Mouse (Mus musculus): ENCODE data around the gene Tceanc. TPM values are rescaled to one million over a fixed set of nuclear protein-coding genes. Genes with fewer than 3 reads are reported as not detected.

Gene Tceanc
- 1 to 10 TPM; 1.9 to 4.3 TPM for total RNA-seq (2021)
- long read RNA-seq, experiment 1, full-length matches to known transcripts, result 8 of 8 reads
- long read RNA-seq, experiment 1, partial matches to known transcripts, result 0 of 8 reads
- long read RNA-seq, experiment 1, other reads (novel, unspliced or antisense), result 0 of 8 reads
- long read RNA-seq, experiment 2, full-length matches to known transcripts, result 4 of 4 reads
- long read RNA-seq, experiment 2, partial matches to known transcripts, result 0 of 4 reads
- long read RNA-seq, experiment 2, other reads (novel, unspliced or antisense), result 0 of 4 reads

DNA sequence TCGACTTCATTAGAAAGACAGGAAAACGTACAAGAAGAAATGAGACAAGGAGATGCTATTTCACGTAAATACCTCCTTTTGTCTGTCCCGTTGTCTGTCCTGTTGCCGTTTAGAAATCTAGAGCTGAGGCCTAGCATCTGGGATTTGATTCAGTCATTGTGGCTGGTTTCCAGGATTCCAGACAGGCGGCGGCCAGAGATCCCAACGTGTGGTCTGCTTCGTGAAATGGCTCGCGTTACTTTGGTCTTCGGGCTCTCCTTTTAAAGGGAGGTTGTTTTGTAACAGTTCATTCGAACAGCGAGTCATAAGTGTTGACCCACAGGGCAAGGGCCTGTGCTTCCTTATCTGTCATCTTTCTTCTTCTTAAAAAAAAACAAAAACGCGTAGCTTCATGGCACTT is at the start of gene Tceanc:
Gene Tceanc, minus strand, starts transcription at position 223 of the 400 bp plus-strand sequence.
- H3K27ac ChIP-seq, result peak within 1 kb of the TSS; percentile 6; the same call in 1 of the 2 replicates
- no peak within 1 kb of the TSS for H3K4me3 ChIP-seq
- no peak for TF ChIP-seq CTCF (IDR thresholded peaks at IDR 0.05)
- intact Hi-C loops (cut with DNase I), result loop anchor here (10.0 kb wide), 1 partner anchor 344 kb away; the partner anchor contains the start of gene Gemin8
- peak; percentile 24 for DNase-seq

DNA sequence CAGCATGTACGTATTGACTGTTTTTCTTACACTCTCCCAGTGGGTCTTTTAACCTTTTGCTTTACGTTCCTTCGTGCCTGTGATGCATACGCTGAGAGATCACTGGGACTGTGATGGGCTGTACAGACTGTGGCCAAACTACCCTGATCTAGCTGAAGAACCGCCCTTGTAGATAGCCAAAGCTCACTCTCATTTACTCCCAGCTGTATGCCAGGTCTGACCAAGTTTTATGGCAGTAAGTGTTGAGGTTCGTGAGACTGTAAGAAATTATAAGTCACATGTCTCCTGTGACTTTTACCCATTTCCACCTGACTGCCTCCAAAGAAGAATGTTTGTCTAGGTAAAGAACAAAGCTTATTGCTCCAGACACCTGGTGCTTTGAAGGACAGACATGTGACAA is 47.6 kb upstream of the Tceanc start:
- DNase-seq, result no peak
- intact Hi-C loops (cut with DNase I), result no loop called here
- Histone ChIP-seq H3K27ac (no peak overlapping the region), H3K4me3 (no peak overlapping the region)
- TF ChIP-seq CTCF (IDR thresholded peaks at IDR 0.05), result no peak

DNA sequence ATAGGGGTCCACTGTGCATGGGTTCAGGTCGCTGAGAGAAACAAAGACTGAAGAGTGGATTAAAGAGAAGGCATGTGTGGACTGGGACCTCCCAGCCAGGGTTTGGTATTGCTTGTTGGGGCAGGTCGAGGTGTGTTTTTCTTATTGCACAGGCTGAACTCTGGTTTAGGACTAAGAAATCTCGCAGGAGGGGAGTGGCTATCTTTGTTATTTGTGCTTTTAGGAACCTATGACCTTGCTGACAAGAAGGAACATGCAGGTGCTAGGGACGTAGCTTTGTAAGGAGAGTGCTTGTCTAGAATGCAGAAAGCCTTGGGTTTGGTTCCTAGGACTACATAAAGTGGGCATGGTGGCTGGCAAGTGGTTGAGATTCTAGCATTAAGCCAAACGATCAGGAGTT is 47.0 kb upstream of the Tceanc start:
- no peak for DNase-seq
- Histone ChIP-seq H3K27ac (no peak overlapping the region), H3K4me3 (no peak overlapping the region)
- no peak for TF ChIP-seq CTCF (IDR thresholded peaks at IDR 0.05)
- intact Hi-C loops (cut with DNase I), result no loop called here

DNA sequence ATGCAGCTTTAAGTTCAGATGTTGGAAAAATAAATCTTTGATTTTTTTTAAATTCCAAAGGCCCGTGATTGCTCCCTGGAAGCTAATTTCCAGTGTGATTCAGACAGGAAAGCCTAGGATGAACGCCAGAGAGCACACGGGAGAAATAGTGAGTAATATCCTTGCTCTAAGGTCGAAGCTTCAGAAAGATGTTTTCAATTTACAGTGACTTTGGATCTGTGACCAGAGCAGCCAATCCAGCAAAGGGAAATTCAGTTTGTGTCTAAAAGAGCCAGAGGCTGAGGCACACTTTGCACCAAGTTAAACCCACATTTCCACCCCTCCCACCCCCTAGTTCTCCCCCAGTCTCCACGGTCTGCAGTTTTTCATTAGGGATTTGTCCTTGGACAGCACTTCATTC is 46.5 kb upstream of the Tceanc start:
- intact Hi-C loops (cut with DNase I), result no loop called here
- no peak overlapping the region for H3K4me3 ChIP-seq
- no peak overlapping the region for H3K27ac ChIP-seq
- no peak for DNase-seq
- TF ChIP-seq CTCF (IDR thresholded peaks at IDR 0.05), result no peak

DNA sequence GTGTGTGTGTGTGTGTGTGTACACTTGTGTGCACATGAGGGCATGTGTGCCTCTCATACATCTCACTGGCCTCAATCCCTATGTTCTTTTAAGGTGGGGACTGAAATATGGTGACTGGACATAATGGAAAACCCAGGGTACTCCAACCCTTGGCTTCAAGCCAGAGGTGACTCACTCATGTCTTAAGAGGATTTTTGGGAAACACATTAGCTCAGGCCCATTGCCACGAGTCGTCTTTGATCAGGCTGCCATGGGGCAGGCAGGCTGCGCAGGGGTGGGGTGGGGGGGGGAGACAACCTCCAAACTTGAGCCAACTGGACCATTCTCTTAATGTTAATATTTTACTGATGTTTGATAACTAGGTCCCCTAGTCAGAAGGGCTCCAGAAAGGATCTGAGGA is 41.0 kb upstream of the Tceanc start:
- intact Hi-C loops (cut with DNase I), result no loop called here
- Histone ChIP-seq H3K4me3 (no peak overlapping the region), H3K27ac (no peak overlapping the region)
- TF ChIP-seq CTCF (IDR thresholded peaks at IDR 0.05), result no peak
- DNase-seq, result no peak

DNA sequence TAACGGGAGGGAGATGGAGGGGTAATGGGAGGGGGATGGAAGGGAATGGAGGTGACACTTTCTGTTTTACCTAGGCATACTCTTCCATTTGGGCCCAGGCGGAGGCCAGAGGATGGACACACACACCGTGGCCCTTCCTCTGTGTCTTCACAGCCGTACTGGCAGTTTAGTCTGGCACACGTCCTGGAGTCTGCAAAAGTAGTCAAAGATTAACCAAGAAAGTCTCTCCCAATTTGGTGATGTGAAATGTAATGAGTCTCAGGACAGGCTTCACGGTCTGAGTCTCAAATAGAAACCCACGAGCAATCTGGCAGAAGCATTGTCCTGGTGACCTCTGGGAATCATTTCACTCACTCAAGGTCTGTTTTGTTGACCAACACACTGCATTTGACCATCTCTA is 34.0 kb upstream of the Tceanc start:
- no peak for TF ChIP-seq CTCF (IDR thresholded peaks at IDR 0.05)
- intact Hi-C loops (cut with DNase I), result no loop called here
- no peak for DNase-seq
- no peak overlapping the region for H3K27ac ChIP-seq
- H3K4me3 ChIP-seq, result no peak overlapping the region

DNA sequence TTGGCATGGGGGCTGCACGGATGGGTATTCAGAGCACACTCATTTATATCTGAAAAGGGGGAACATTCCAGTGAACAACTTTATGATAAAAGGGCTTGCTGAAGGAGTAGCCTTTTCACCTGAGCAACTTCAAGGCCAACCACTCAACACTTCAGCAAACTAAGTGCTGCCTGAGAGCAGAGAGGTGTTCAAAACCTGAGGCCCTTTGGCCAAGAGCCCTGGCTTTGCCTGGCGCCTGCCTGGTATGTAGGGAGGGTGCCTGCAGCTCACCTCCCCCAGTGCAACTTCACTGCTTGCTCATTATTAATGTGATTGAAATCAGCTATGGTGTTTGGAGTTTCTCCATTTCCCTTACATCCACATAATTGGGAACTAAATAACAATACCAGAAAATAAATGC is 28.1 kb upstream of the Tceanc start:
- TF ChIP-seq CTCF (IDR thresholded peaks at IDR 0.05), result no peak
- no peak overlapping the region for H3K27ac ChIP-seq
- no peak overlapping the region for H3K4me3 ChIP-seq
- no peak for DNase-seq
- intact Hi-C loops (cut with DNase I), result no loop called here

DNA sequence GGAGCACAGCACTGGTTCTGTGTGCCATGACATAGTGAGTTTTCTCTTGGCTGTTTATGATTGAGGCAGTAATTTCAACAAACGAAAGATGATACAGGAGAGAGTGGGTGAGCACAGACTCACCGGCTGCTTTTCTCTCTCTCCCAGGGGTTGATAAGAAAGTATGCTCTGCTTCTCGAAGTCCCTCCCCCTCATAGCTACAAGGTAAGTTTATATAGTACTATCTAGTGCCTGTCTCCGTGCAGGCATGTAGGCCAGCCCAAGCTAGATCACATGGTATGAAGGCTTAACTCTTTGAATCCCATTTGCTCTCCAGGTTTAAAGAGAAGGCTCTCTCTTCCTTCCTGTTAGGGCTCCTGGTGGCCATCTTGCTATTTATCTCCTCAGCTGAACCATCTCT is 16.8 kb upstream of the Tceanc start:
- Histone ChIP-seq H3K27ac (no peak overlapping the region), H3K4me3 (no peak overlapping the region)
- no peak for TF ChIP-seq CTCF (IDR thresholded peaks at IDR 0.05)
- intact Hi-C loops (cut with DNase I), result no loop called here
- no peak for DNase-seq

DNA sequence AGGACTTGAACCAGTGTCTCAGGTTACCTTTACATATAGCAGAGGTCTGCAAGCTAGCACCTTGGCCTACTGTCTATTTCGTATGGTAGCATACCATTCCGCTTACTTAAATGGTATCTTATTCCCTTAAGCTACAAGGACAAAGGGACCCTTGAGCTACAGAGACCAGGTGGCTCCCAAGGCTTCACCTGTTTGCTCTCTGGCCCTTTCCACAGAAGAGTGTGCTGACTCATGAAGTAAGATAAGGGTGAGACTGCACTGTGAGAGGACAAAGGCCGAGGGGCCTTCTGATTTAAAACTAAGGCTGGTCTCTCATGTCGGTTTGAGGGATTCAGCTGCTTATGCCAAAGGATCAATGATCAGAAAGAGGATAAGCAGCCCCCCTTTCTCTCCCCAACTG is 15.1 kb upstream of the Tceanc start:
- DNase-seq, result no peak
- TF ChIP-seq CTCF (IDR thresholded peaks at IDR 0.05), result no peak
- Histone ChIP-seq H3K4me3 (no peak overlapping the region), H3K27ac (no peak overlapping the region)
- intact Hi-C loops (cut with DNase I), result no loop called here

DNA sequence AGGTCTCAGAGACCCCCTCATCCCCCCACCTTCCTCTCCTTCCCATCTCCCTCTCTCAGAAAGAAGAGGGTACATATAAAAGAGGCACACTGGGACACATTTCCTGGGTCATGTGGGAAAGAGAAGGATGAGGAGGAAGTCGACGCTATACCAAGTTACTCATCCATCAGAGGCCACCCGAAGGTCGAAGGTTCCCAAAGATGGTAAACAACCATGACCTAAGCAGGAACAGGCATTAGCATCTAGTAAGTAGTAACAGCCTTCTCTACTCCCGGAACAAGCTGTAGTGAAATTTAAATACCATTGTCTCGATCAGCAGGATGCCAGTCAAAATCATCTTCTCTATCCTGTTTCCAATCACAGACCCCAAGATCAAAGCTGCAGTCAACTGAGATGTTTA is 13.3 kb upstream of the Tceanc start:
- Histone ChIP-seq H3K4me3 (no peak overlapping the region), H3K27ac (no peak overlapping the region)
- DNase-seq, result no peak
- intact Hi-C loops (cut with DNase I), result no loop called here
- TF ChIP-seq CTCF (IDR thresholded peaks at IDR 0.05), result no peak

DNA sequence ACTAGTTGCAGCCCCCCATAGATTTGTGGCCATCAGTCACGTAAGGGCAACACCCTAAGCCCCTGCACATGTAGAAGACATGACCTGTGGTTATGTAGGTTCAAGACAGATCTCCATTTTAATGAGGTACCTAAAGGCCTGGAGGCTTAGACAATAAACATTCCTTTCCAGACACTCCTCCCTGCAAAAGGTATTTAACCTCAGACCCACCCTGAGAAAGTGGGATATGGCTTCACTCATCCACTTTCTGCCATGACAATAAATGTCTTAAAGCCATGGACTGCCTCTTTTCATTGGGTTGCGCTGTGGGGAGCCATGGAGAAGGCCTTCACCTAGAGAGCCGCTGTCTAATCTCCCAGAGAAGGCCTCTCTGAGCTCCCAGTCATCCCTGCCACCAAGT is 9.8 kb upstream of the Tceanc start:
- no peak for TF ChIP-seq CTCF (IDR thresholded peaks at IDR 0.05)
- intact Hi-C loops (cut with DNase I), result no loop called here
- Histone ChIP-seq H3K27ac (no peak overlapping the region), H3K4me3 (no peak overlapping the region)
- no peak for DNase-seq

DNA sequence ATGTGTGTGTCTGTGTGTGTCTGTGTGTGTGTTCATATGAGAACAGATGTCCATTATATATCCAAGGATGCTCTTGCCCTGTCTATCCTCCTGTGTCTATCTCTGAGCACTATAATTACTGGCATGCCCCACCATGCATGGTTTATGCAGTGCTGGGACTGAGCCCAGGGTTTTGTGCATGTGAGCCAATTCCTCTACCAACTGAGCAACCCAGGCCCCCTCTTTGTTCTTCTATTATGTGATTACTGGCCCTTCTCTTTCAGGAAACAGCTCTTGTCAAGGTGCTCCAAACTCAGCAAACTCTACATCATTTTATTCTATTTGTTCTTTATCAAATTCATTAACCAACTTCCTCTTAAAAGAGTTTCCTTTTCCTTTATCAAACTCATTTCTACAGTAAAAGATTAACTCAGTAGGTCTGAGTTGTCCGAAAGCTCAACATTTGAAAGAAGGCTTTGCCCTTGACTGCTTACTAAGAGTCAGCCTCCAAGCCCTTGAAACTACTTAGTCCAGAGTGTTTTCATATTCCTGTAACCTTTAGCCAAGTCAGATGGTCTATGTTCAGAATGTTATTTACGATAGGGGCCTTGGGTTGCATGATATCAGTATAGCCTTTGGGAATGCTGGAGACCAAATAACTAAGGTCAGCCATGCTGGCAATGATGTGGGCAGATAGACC is 7.4 kb upstream of the Tceanc start:
- no peak for TF ChIP-seq CTCF (IDR thresholded peaks at IDR 0.05)
- no peak for DNase-seq
- intact Hi-C loops (cut with DNase I), result no loop called here
- H3K27ac ChIP-seq, result no peak overlapping the region
- no peak overlapping the region for H3K4me3 ChIP-seq

DNA sequence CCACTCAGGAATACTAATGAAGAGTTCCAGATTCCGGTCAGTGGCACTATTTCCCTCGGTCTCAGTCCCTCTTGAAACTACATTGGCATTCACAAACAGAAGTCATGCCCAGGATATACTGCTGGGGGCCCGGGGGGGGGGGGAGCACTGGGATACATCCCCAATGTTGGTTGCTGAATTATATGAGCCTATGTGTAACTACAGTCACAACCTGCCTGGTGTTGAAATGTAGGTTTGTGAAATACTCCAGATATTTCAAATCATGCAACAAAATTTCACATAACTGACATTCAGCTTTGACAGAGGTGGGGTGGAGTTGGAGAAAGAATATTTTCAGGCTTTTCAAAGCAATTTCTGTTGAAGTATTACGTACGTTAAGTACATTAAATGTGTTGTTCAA is 2.4 kb upstream of the Tceanc start:
- H3K27ac ChIP-seq, result no peak overlapping the region
- H3K4me3 ChIP-seq, result no peak overlapping the region
- DNase-seq, result no peak
- TF ChIP-seq CTCF (IDR thresholded peaks at IDR 0.05), result no peak
- intact Hi-C loops (cut with DNase I), result no loop called here

DNA sequence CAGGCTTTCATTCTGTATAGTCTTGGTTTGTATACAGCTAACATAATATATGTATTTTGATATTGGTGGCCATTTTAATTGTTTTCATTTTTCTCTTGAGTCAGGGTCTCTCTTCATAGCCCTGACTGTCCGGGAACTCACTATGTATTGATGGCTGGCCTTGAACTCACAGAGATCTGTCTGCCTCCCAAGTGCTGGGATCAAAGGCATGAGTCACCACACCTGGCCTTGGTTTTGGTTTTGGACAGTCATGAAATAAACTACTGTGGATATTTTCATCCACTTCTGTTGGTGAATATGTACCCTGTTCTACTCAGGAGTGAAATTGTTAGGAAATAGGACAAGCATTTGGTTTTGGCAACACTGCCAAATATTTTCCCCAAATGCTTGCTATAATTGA is 1.7 kb downstream of the Tceanc start:
- TF ChIP-seq CTCF (IDR thresholded peaks at IDR 0.05), result no peak
- intact Hi-C loops (cut with DNase I), result loop anchor here (10.0 kb wide), 1 partner anchor 342 kb away; the partner anchor contains the start of gene Gemin8
- no peak overlapping the region for H3K4me3 ChIP-seq

More for the DNA sequence above, 1.7 kb downstream of the Tceanc start:
- DNase-seq, result no peak
- no peak overlapping the region for H3K27ac ChIP-seq

Data from gastrocnemius, adult 2 months (tissue).